Mouse (Mus musculus) neural tube, embryonic 14.5 days (tissue): ENCODE measurements around the gene Dnase1l3. TPM values are rescaled to one million over a fixed set of nuclear protein-coding genes. Genes with fewer than 3 reads are reported as not detected.

Experiments
- ATAC-seq: fragments of 200-750 bp; cut with Nextera tagmentation; 2 replicates; pipeline ENCODE4 v1.8.0; 2017; ENCODE audit warnings: low read depth, mild to moderate bottlenecking, moderate TSS enrichment, moderate library complexity
- H3K27ac ChIP-seq: fragments of 300-500 bp; sonication (generic); 2 replicates; pipeline ENCODE4 v1.5.1; 2014; ENCODE audit warnings: low read depth, mild to moderate bottlenecking, control low read depth, low read length, moderate library complexity, mixed read lengths
- H3K27me3 ChIP-seq: fragments of 300-500 bp; sonication (generic); 2 replicates; pipeline ENCODE4 v1.6.1; 2014; ENCODE audit warnings: low read length; ENCODE audit not compliant: control insufficient read depth, insufficient read depth
- H3K36me3 ChIP-seq: fragments of 300-500 bp; sonication (generic); 2 replicates; pipeline ENCODE4 v1.6.1; 2014; ENCODE audit warnings: low read length, mixed read lengths; ENCODE audit not compliant: control insufficient read depth, insufficient read depth
- H3K4me1 ChIP-seq: fragments of 300-500 bp; sonication (generic); 2 replicates; pipeline ENCODE4 v1.6.1; 2014; ENCODE audit warnings: low read length; ENCODE audit not compliant: control insufficient read depth, insufficient read depth
- H3K4me2 ChIP-seq: fragments of 300-500 bp; sonication (generic); 2 replicates; pipeline ENCODE4 v1.6.1; 2014; ENCODE audit warnings: mild to moderate bottlenecking, low read depth, low read length, control low read depth
- H3K4me3 ChIP-seq: fragments of 300-500 bp; sonication (generic); 2 replicates; pipeline ENCODE4 v1.5.1; 2014; ENCODE audit warnings: low read depth, low read length, control low read depth, mixed read lengths
- H3K9ac ChIP-seq: fragments of 300-500 bp; sonication (generic); replicated peaks from 2 replicates; pipeline ENCODE4 v1.6.1; 2014; ENCODE audit warnings: low read depth, mild to moderate bottlenecking, control low read depth, low read length, mixed read lengths
- H3K9me3 ChIP-seq: fragments of 300-500 bp; sonication (generic); 2 replicates; pipeline ENCODE4 v1.6.1; 2016; ENCODE audit warnings: low read length; ENCODE audit not compliant: control insufficient read depth
- WGBS: fragments of 180-500 bp; shearing (Covaris S2); extraction: QIAGEN DNeasy Blood & Tissue Kit; methylation state at CpG from one replicate; pipeline ENCODE4 v1.1.7; 2014; 5-methylcytosine and 5-hydroxymethylcytosine counted together
- polyA plus RNA-seq: library from polyadenylated mRNA; unstranded; fragments of >200 nt; fragmentation: Nextera tagmentation; extraction: Ambion mirVana; gene quantifications from 2 replicates; pipeline ENCODE4 v1.2.1, GENCODE M21; 2014

Gene Dnase1l3
- polyA plus RNA-seq, 1 experiment from 2014 or later = 0.11 TPM

GRCm38 (mm10) chr14:8034561-8034960, 40.2 kb upstream of the Dnase1l3 start:
- H3K27ac ChIP-seq = no peak overlapping the region
- no peak overlapping the region for H3K4me3 ChIP-seq
- no peaks in the 10 kb centered on the region for H3K9me3 ChIP-seq
- WGBS = 82% methylated on average over 5 of the region's 5 CpGs
- no peaks in the 10 kb centered on the region for H3K27me3 ChIP-seq
- no peaks in the 10 kb centered on the region for H3K4me1 ChIP-seq
- H3K9ac ChIP-seq = no peak overlapping the region
- no peak overlapping the region for H3K4me2 ChIP-seq
- ATAC-seq = no peak
- H3K36me3 ChIP-seq = no peaks in the 10 kb centered on the region

DNA sequence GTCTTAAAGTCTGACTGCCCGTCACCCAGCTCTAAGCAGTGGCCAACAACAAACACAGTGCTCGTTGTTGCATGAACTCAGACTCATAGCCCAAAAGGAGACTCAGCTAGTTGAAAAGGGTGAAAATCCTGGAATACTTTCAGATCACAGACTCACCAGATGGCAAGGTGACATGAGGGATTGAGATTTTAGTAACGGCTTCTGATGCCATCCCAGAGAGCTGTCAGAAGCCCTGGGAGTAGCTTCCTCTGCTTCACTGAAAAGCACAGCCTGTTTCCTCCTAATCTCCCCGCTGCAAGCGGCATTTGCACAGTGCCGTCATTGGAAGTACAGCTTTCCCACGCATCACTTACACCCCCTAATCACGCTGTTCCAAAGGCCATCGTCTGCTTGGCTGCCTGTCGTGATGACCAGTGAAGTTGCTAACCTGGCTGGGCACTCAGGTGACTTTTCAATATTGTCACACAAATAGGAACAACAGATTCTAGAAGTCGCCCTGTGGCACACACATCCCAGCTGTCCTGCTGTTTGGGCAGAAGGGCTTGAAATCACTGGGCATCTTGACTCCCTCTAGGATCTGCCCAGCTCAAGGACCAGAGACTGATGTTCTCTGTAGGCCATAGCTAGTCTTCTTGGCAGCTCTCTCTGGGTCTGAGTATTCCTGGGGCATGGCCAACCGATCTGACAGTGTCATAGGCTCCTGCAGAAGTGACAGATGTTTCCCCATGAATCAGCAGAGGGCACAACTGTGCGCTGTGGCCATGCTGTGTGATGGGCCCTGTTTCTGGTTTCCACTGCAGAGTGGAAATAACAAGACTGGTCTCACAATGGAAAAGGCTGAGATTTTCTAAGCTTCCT, 37.9 kb upstream of the Dnase1l3 start:
- Histone ChIP-seq H3K4me3 (no peak overlapping the region), H3K27ac (no peak overlapping the region), H3K4me1 (no peaks in the 10 kb centered on the region), H3K36me3 (no peaks in the 10 kb centered on the region), H3K27me3 (no peaks in the 10 kb centered on the region), H3K4me2 (no peak overlapping the region), H3K9ac (no peak overlapping the region), H3K9me3 (no peaks in the 10 kb centered on the region)
- no peak for ATAC-seq
- WGBS = 76% methylated on average over 13 of the region's 13 CpGs

GRCm38 (mm10) chr14:8030535-8030934, 36.2 kb upstream of the Dnase1l3 start:
- H3K4me3 ChIP-seq = no peak overlapping the region
- H3K27me3 ChIP-seq = no peaks in the 10 kb centered on the region
- H3K36me3 ChIP-seq = no peaks in the 10 kb centered on the region
- H3K9me3 ChIP-seq = no peaks in the 10 kb centered on the region
- H3K4me2 ChIP-seq = no peak overlapping the region
- H3K27ac ChIP-seq = no peak overlapping the region
- ATAC-seq = no peak
- no peaks in the 10 kb centered on the region for H3K4me1 ChIP-seq
- 24% methylated on average over 4 of the region's 4 CpGs for WGBS
- no peak overlapping the region for H3K9ac ChIP-seq

GRCm38 (mm10) chr14:8029752-8030151, 35.4 kb upstream of the Dnase1l3 start:
- Histone ChIP-seq H3K27me3 (no peaks in the 10 kb centered on the region), H3K9me3 (no peaks in the 10 kb centered on the region), H3K4me1 (no peaks in the 10 kb centered on the region), H3K36me3 (no peaks in the 10 kb centered on the region), H3K9ac (no peak overlapping the region), H3K4me2 (no peak overlapping the region), H3K4me3 (no peak overlapping the region), H3K27ac (no peak overlapping the region)
- no peak for ATAC-seq
- 97% methylated on average over 1 of the region's 1 CpGs for WGBS

DNA sequence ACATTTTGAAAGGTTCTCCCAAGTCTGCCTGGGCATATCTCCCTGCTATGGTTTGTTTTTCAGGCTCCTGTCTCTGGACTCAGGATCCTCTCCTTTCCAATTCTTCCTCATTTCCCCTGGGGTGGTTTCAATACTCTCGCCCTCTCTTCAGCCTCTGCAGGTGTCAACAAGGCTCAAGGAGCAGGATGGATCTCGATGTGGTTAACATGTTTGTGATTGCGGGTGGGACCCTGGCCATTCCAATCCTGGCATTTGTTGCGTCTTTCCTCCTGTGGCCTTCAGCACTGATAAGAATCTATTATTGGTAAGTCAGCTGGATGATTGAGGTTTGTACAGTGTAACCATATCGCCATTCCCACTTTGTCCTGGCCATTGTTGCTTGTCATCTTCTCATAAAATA, 33.7 kb upstream of the Dnase1l3 start:
- H3K27ac ChIP-seq = no peak overlapping the region
- no peaks in the 10 kb centered on the region for H3K4me1 ChIP-seq
- WGBS = 92% methylated on average over 5 of the region's 5 CpGs
- no peak overlapping the region for H3K4me2 ChIP-seq
- no peaks in the 10 kb centered on the region for H3K36me3 ChIP-seq
- no peaks in the 10 kb centered on the region for H3K9me3 ChIP-seq
- no peaks in the 10 kb centered on the region for H3K27me3 ChIP-seq
- H3K4me3 ChIP-seq = no peak overlapping the region
- no peak overlapping the region for H3K9ac ChIP-seq
- ATAC-seq = no peak

GRCm38 (mm10) chr14:8026769-8027531, 32.6 kb upstream of the Dnase1l3 start:
- Histone ChIP-seq H3K27ac (no peak overlapping the region), H3K4me1 (no peaks in the 10 kb centered on the region), H3K4me2 (no peak overlapping the region), H3K9me3 (no peaks in the 10 kb centered on the region), H3K9ac (no peak overlapping the region), H3K27me3 (no peaks in the 10 kb centered on the region), H3K36me3 (no peaks in the 10 kb centered on the region), H3K4me3 (no peak overlapping the region)
- 84% methylated on average over 10 of the region's 10 CpGs for WGBS
- no peak for ATAC-seq

- no peaks in the 10 kb centered on the region for H3K27me3 ChIP-seq
- no peaks in the 10 kb centered on the region for H3K4me1 ChIP-seq
- no peak overlapping the region for H3K4me2 ChIP-seq
- no peaks in the 10 kb centered on the region for H3K9me3 ChIP-seq
- H3K9ac ChIP-seq = no peak overlapping the region
- H3K4me3 ChIP-seq = no peak overlapping the region
- no peak overlapping the region for H3K27ac ChIP-seq
- no peak for ATAC-seq
- no peaks in the 10 kb centered on the region for H3K36me3 ChIP-seq
- WGBS = 90% methylated on average over 10 of the region's 10 CpGs
These were observed 30.6 kb upstream of the Dnase1l3 start for GRCm38 (mm10) chr14:8024936-8025335.

DNA sequence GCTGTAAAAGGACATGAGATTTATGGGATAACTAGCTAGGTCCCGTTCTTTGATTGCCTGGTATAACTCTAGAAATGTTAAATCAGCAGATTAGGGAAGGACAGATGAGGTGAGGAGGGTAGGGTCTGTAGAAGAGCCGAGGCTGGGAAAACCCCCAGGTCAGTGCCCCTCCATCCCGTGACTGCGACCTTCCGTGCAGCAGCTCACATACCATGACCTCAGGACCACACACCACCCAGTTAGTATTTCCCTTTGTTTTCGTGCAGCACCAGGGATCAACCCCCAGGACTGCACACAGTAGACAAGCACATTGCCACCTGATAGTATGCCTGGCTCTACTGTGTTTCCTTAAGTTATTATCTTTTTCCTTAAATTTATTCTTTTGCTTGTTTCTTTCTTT, 30.1 kb upstream of the Dnase1l3 start:
- Histone ChIP-seq H3K9ac (no peak overlapping the region), H3K36me3 (no peaks in the 10 kb centered on the region), H3K4me3 (no peak overlapping the region), H3K9me3 (no peaks in the 10 kb centered on the region), H3K4me1 (no peaks in the 10 kb centered on the region), H3K4me2 (no peak overlapping the region), H3K27ac (no peak overlapping the region), H3K27me3 (no peaks in the 10 kb centered on the region)
- 41% methylated on average over 6 of the region's 6 CpGs for WGBS
- ATAC-seq = peak; percentile 56

DNA sequence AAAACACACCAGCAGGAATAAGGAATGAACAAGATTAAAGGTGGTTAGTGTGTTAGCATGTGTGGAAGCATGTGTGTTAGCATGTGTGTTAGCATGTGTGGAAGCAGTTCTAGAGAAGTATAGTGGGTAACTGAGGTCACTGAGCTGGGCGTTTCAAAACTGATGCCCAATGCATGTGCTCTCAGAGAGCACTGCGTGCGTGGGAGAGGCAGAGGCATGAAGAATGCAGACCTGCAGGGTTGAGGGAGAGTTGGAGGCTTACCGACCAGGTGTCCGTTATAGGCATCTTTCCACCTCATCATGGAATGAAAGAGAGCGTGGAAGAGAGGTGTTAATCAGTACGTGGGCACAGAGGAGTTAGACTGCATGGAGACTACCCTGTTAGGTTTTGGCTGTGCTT, 26.2 kb upstream of the Dnase1l3 start:
- WGBS = 89% methylated on average over 7 of the region's 7 CpGs

More for the DNA sequence above, 26.2 kb upstream of the Dnase1l3 start:
- H3K4me1 ChIP-seq = no peaks in the 10 kb centered on the region
- H3K4me3 ChIP-seq = no peak overlapping the region
- no peak overlapping the region for H3K27ac ChIP-seq
- H3K4me2 ChIP-seq = no peak overlapping the region
- H3K9ac ChIP-seq = no peak overlapping the region
- H3K27me3 ChIP-seq = no peaks in the 10 kb centered on the region
- no peaks in the 10 kb centered on the region for H3K9me3 ChIP-seq
- H3K36me3 ChIP-seq = no peaks in the 10 kb centered on the region
- ATAC-seq = no peak
